Mouse (Mus musculus): ENCODE data around the gene Ryk. TPM values are rescaled to one million over a fixed set of nuclear protein-coding genes. Genes with fewer than 3 reads are reported as not detected.
A peak's percentile ranks its signal among the peaks of the same experiment; 100 is the strongest.

Ryk gene
- polyA plus RNA-seq, 1 experiment from 2014 or later: 11.0 TPM

DNA sequence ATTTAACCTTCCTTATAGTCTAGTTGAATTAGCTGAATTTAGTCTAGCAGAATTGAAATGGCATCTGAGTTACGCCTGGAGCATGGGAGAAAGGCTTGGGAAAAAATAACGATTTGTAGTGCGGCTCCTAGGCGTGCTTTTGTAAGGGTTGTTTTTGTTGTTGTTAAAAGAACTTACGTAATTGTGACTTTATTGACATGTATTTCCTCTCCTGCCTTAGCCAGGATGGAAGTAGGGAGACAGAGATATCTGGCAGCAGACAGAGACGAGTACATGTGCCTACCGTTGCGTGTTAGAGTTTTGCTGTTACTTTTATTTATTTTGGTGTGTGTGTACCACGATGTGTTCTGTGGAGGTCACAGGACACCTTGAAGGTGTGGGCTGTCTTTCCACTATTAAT lies 1.6 kb downstream of the Ryk start:
- H3K27ac ChIP-seq: no peak overlapping the region
- H3K9me3 ChIP-seq: no peaks in the 10 kb centered on the region
- H3K9ac ChIP-seq: peak overlapping the region; percentile 96
- H3K4me3 ChIP-seq: peak overlapping the region; percentile 92
- H3K27me3 ChIP-seq: no peaks in the 10 kb centered on the region
- WGBS: 70% methylated on average over 9 of the region's 9 CpGs
- H3K4me1 ChIP-seq (replicated peaks): peaks cover 44% of the 10 kb centered on the region
- H3K4me2 ChIP-seq: peak overlapping the region; percentile 81
- H3K36me3 ChIP-seq: no peaks in the 10 kb centered on the region
- ATAC-seq (ENCODE audit: low FRiP score): no peak

- no peaks in the 10 kb centered on the region for H3K36me3 ChIP-seq
- peaks cover 74% of the 10 kb centered on the region for H3K4me1 ChIP-seq (replicated peaks)
- peak overlapping the region; percentile 69 for H3K27ac ChIP-seq
- WGBS: 38% methylated on average over 16 of the region's 16 CpGs
- peak overlapping the region; percentile 66 for H3K9ac ChIP-seq
- H3K27me3 ChIP-seq: no peaks in the 10 kb centered on the region
- H3K4me3 ChIP-seq: no peak overlapping the region
- H3K9me3 ChIP-seq: no peaks in the 10 kb centered on the region
- no peak for ATAC-seq (ENCODE audit: low FRiP score)
- H3K4me2 ChIP-seq: peak overlapping the region; percentile 26
Measured at GRCm38 (mm10) chr9:102840792-102841778, 6.4 kb downstream of the Ryk start.

DNA sequence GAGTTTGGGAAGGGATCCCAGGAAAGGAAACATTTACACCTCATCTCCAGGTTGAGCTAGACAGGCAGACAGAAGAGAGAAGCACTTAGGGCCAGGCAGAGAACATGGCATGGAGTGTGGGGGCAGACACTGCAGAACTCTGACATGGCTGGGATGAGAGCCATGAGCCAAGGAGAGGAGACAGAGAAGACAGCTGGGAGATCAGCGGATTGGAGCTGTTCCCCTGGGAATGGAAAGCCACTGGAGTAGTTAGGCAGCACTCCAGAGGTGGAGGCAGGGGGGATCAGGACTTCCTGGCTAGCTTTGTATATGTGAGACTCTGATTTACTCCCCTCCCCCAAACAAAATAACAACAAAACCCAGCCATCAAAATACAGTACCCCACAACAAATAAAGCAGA lies 7.1 kb downstream of the Ryk start:
- ATAC-seq (ENCODE audit: low FRiP score): no peak
- H3K4me2 ChIP-seq: no peak overlapping the region
- peaks cover 74% of the 10 kb centered on the region for H3K4me1 ChIP-seq (replicated peaks)
- no peaks in the 10 kb centered on the region for H3K27me3 ChIP-seq
- no peak overlapping the region for H3K9ac ChIP-seq
- H3K4me3 ChIP-seq: no peak overlapping the region
- WGBS: 33% methylated on average over 1 of the region's 1 CpGs
- no peaks in the 10 kb centered on the region for H3K9me3 ChIP-seq
- H3K27ac ChIP-seq: no peak overlapping the region
- no peaks in the 10 kb centered on the region for H3K36me3 ChIP-seq

DNA sequence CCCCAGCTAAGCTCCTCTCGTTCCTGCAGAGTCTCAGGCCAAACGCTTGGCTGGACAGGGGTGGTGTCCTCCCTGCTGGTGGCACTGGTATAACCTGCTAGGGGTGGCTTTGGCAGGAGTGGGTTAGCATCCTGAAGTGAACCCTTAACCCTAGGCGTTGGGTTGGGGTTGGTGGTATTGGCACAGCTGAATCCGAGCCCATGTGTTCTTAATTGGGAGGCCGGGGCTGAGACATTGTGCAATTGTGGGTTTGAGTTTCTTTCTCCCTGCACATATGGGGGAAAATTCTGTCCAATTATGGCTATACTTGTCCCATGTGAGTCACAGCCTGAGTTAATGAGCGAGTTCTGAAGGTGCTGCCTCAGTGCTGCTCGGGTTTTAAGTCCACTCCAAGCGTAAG lies 7.8 kb downstream of the Ryk start:
- peaks cover 74% of the 10 kb centered on the region for H3K4me1 ChIP-seq (replicated peaks)
- 64% methylated on average over 8 of the region's 8 CpGs for WGBS

DNA sequence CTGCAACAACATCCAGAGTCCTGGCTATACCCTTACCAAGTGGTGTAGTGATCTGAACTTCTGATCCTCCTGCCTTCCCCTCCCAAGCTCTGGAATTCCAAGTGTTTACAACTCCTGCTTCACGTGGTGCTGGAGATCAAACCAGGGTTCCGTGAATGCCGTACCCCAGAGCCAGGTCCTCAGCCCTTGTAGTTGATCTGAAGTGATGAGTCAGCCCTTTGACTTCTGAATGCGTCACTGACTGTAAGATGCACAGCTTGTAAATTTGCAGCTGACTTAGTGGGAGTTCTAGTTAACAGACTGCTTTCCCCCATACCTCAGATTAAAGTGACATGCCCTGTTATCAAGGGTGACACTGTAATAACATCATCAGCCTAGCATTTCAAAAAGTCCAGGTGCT lies 8.9 kb downstream of the Ryk start:
- no peak overlapping the region for H3K4me2 ChIP-seq
- H3K27me3 ChIP-seq: no peaks in the 10 kb centered on the region
- no peak overlapping the region for H3K27ac ChIP-seq
- no peaks in the 10 kb centered on the region for H3K36me3 ChIP-seq
- WGBS: 51% methylated on average over 4 of the region's 4 CpGs
- H3K4me3 ChIP-seq: no peak overlapping the region
- H3K9ac ChIP-seq: no peak overlapping the region
- ATAC-seq (ENCODE audit: low FRiP score): no peak
- peaks cover 83% of the 10 kb centered on the region for H3K4me1 ChIP-seq (replicated peaks)
- no peaks in the 10 kb centered on the region for H3K9me3 ChIP-seq

More for the DNA sequence above, 7.8 kb downstream of the Ryk start:
- Histone ChIP-seq H3K9ac (no peak overlapping the region), H3K4me2 (no peak overlapping the region), H3K4me3 (no peak overlapping the region), H3K27ac (no peak overlapping the region), H3K9me3 (no peaks in the 10 kb centered on the region), H3K27me3 (no peaks in the 10 kb centered on the region), H3K36me3 (no peaks in the 10 kb centered on the region)
- no peak for ATAC-seq (ENCODE audit: low FRiP score)

- no peak overlapping the region for H3K27ac ChIP-seq
- no peak overlapping the region for H3K9ac ChIP-seq
- no peak overlapping the region for H3K4me2 ChIP-seq
- H3K9me3 ChIP-seq: no peaks in the 10 kb centered on the region
- no peak overlapping the region for H3K4me3 ChIP-seq
- no peaks in the 10 kb centered on the region for H3K36me3 ChIP-seq
- no peak for ATAC-seq (ENCODE audit: low FRiP score)
- H3K27me3 ChIP-seq: no peaks in the 10 kb centered on the region
- WGBS: 80% methylated on average over 6 of the region's 6 CpGs
- H3K4me1 ChIP-seq (replicated peaks): peaks cover 67% of the 10 kb centered on the region
Measured at GRCm38 (mm10) chr9:102845851-102846250, 11.1 kb downstream of the Ryk start.

GRCm38 (mm10) chr9:102846348-102846747 lies 11.6 kb downstream of the Ryk start:
- Histone ChIP-seq H3K4me1 (replicated peaks) (peaks cover 62% of the 10 kb centered on the region), H3K9me3 (no peaks in the 10 kb centered on the region), H3K4me3 (no peak overlapping the region), H3K4me2 (no peak overlapping the region), H3K36me3 (no peaks in the 10 kb centered on the region), H3K9ac (no peak overlapping the region), H3K27me3 (no peaks in the 10 kb centered on the region), H3K27ac (no peak overlapping the region)
- no peak for ATAC-seq (ENCODE audit: low FRiP score)
- 80% methylated on average over 5 of the region's 5 CpGs for WGBS

- Histone ChIP-seq H3K4me3 (no peak overlapping the region), H3K27ac (no peak overlapping the region), H3K4me2 (no peak overlapping the region), H3K9ac (no peak overlapping the region), H3K9me3 (no peaks in the 10 kb centered on the region), H3K27me3 (no peaks in the 10 kb centered on the region), H3K36me3 (peaks cover 3% of the 10 kb centered on the region; the same call in 1 of the 2 replicates), H3K4me1 (replicated peaks) (peaks cover 13% of the 10 kb centered on the region)
- WGBS: 92% methylated on average over 13 of the region's 13 CpGs
- ATAC-seq (ENCODE audit: low FRiP score): no peak
Measured at GRCm38 (mm10) chr9:102852076-102853022, 17.6 kb downstream of the Ryk start.

DNA sequence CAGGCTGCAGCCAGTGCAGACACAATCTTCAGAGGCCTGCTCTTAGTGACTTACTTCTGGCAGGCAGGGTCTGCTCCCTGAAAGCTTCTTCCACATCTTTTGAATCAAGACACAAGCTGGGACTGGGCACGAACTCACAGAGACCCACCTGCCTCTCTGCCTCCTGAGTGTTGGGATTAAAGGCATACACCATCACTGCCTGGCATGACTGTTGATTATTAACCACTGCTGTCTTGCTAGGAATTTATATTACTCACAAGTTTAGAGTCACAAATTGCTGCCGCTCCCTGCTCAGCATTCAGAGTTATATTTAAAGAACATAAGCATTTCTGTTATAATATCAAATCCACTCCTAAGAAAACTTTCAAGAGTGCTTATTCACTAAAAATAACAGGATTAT lies 23.1 kb downstream of the Ryk start:
- ATAC-seq (ENCODE audit: low FRiP score): no peak
- no peak overlapping the region for H3K4me3 ChIP-seq
- H3K27me3 ChIP-seq: no peaks in the 10 kb centered on the region
- WGBS: 91% methylated on average over 2 of the region's 2 CpGs
- peaks cover 17% of the 10 kb centered on the region for H3K4me1 ChIP-seq (replicated peaks)
- no peak overlapping the region for H3K27ac ChIP-seq
- no peak overlapping the region for H3K4me2 ChIP-seq
- H3K9ac ChIP-seq: no peak overlapping the region
- H3K36me3 ChIP-seq: peaks cover 10% of the 10 kb centered on the region
- H3K9me3 ChIP-seq: no peaks in the 10 kb centered on the region

DNA sequence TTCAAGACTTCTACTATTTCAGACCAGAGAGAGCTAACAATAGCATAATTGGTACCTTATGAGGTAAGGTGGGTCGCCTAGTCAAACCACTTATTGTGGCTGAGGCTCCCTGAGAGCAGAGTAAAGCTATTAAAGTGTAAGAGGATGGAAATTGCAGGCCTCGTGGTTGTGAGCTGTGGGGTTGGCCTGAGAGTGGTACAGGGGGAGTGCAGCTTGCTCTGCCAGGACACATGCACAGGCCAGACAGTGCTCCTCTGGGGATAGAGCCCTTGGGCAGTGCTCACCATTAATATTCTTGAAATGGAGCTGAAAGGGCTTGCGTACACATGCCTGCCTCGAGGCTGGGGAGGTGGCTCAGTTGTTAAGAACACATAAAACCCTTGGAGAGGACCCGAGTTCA lies 23.6 kb downstream of the Ryk start:
- 91% methylated on average over 5 of the region's 5 CpGs for WGBS
- H3K9me3 ChIP-seq: no peaks in the 10 kb centered on the region
- no peak overlapping the region for H3K4me2 ChIP-seq
- no peak for ATAC-seq (ENCODE audit: low FRiP score)
- H3K27ac ChIP-seq: no peak overlapping the region
- peaks cover 21% of the 10 kb centered on the region for H3K4me1 ChIP-seq (replicated peaks)
- H3K36me3 ChIP-seq: peaks cover 10% of the 10 kb centered on the region
- no peak overlapping the region for H3K4me3 ChIP-seq
- H3K27me3 ChIP-seq: no peaks in the 10 kb centered on the region
- H3K9ac ChIP-seq: no peak overlapping the region

DNA sequence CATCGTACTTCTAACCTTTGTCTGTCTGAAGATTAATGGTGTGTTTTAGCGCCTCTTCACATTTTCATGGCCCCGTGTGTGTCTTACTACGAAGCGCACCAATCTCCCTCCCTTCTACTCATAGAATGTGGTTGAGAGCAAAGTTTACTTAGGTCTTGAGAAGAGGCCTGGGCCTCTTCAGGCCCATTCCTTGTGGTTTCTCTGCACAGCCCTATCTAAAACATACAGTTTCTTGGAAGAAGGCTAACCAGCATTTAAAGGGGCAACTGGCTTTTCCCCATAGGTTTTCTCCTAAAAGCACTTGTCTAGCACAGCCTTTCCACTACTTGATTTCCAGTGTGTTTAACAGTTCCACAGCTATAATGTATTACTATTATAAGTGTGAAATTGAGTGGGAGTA lies 24.7 kb downstream of the Ryk start:
- whole genome bisulfite sequencing: 80% methylated on average over 5 of the region's 5 CpGs
- H3K4me3 ChIP-seq: no peak overlapping the region
- no peak overlapping the region; the same call in 1 of the 2 replicates for H3K27ac ChIP-seq
- H3K4me1 ChIP-seq (replicated peaks): peaks cover 32% of the 10 kb centered on the region
- H3K4me2 ChIP-seq: no peak overlapping the region
- H3K27me3 ChIP-seq: no peaks in the 10 kb centered on the region
- no peaks in the 10 kb centered on the region for H3K9me3 ChIP-seq
- no peak for ATAC-seq (ENCODE audit: low FRiP score)
- peaks cover 10% of the 10 kb centered on the region for H3K36me3 ChIP-seq
- H3K9ac ChIP-seq: no peak overlapping the region

GRCm38 (mm10) chr9:102859963-102860362 lies 25.2 kb downstream of the Ryk start:
- H3K27me3 ChIP-seq: no peaks in the 10 kb centered on the region
- H3K4me1 ChIP-seq (replicated peaks): peaks cover 38% of the 10 kb centered on the region
- 96% methylated on average over 10 of the region's 10 CpGs for WGBS
- H3K9me3 ChIP-seq: no peaks in the 10 kb centered on the region
- H3K27ac ChIP-seq: no peak overlapping the region
- no peak overlapping the region for H3K9ac ChIP-seq
- no peak overlapping the region for H3K4me3 ChIP-seq
- ATAC-seq (ENCODE audit: low FRiP score): no peak
- no peak overlapping the region for H3K4me2 ChIP-seq
- H3K36me3 ChIP-seq: peaks cover 10% of the 10 kb centered on the region

All from hindbrain, embryonic 13.5 days (tissue).